Mouse (Mus musculus): ENCODE measurements at regions not wholly inside any gene's neighbourhood (a gene's known extent, or its start where the extent isn't known, plus 50 kb on each side); places are given as distances from the start of the nearest gene placed in this dataset.

DNA sequence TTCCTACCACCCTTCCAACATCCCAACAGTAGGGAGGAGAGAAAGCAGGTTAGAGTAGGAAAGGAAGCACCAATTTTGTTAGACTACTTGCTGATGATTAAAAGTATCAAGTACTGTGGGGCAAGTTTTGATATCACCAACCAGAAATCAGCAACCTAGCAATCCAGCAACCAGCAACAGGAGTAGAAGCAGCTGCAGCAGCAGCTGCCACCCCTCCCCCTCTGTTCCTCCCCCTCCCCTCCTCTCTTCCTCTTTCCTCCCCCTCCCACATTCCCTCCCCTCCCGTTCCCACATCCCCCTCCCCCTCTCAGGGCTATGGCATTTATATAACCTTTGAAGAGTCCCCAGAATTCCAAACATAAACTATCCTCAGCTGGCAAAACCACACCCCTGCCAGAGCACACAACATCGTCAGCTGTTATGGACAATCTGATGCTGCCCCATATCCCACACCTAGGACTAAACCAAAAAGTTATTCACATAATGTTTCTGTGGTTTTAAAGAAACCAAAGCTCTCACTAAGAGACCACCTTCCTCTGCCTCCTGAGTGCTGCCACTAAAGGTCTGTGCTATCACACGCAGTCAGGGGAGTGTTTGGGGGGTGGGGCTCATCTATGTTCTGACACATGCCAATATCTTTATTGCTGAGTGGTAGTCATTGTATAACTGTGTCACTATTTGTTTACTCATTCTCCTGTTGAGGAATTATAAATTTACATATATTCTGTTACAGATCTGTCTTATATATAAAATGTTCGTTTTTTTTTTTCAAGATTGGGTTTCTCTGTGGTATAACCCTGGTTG lies 158.9 kb upstream of the Bcor start:
- TF ChIP-seq TAL1 (IDR thresholded peaks at IDR 0.05; ENCODE audit: low read length) = no peak
- no peak for TF ChIP-seq GATA1 (IDR thresholded peaks at IDR 0.05; ENCODE audit: low read length)

Data from erythroblast, embryonic 14.5 days (primary cell).